Mouse (Mus musculus) cortical plate, adult 2 months (tissue): ENCODE measurements around the gene Vmn2r81.

Experiments used
- CTCF ChIP-seq: fragments of 200-500 bp; IDR thresholded peaks from 2 replicates; pipeline ENCODE4 v1.5.1; 2011; ENCODE audit warnings: mild to moderate bottlenecking, control low read depth, low read length; ENCODE audit not compliant: insufficient read depth; ENCODE audit errors: extremely low read depth
- POLR2A ChIP-seq: fragments of 200-500 bp; IDR thresholded peaks from 2 replicates; pipeline ENCODE4 v1.6.1; 2011; ENCODE audit warnings: mild to moderate bottlenecking, low read length, control low read depth; ENCODE audit not compliant: insufficient read depth; ENCODE audit errors: extremely low read depth

- no peak for TF ChIP-seq CTCF
- TF ChIP-seq POLR2A, result no peak
Observed at GRCm38 (mm10) chr10:79222214-79222613, 25.3 kb upstream of the Vmn2r81 start.
